In genomic region chr6:82913336-82914247, GRCm38 (mm10) we compare ENCODE assay signal across 8 mouse cellular contexts. TPM values are rescaled to one million over a fixed set of nuclear protein-coding genes. Genes with fewer than 3 reads are reported as not detected.
DNase-seq lines count a peak whose midpoint lies in the region; ATAC-seq lines count a peak whose summit lies in the region.
"Had no signal": no experiment of that assay in that cellular context is flagged by ENCODE, and none has a peak within 500 bp of the region (broad histone marks: within the 10 kb centered on the region; RNA-seq: fewer than 3 reads in every experiment).

No protein-coding gene starts in this region.

- no peak; the same call in 1 of the 2 replicates for ATAC-seq in liver, embryonic 16.5 days (ENCODE audit: low read depth)

- no peaks in the 10 kb centered on the region for H3K36me3 ChIP-seq in liver, embryonic 16.5 days (ENCODE audit: control insufficient read depth, insufficient read depth)
- H3K36me3 ChIP-seq: stomach, embryonic 15.5 days had no signal

- H3K9ac ChIP-seq in liver, embryonic 16.5 days (ENCODE audit: low read depth, low read length) = no peak overlapping the region
- H3K9ac ChIP-seq: stomach, embryonic 15.5 days had no signal

- H3K4me2 ChIP-seq in liver, embryonic 16.5 days (ENCODE audit: low read depth, low read length) = peak overlapping the region; percentile 8; the same call in 1 of the 2 replicates
- H3K4me2 ChIP-seq: stomach, embryonic 15.5 days had no signal

- H3K4me1 ChIP-seq in liver, embryonic 16.5 days (ENCODE audit: control insufficient read depth, low read depth, low read length) = no peaks in the 10 kb centered on the region; the same call in 1 of the 2 replicates
- H3K4me1 ChIP-seq: stomach, embryonic 15.5 days had no signal

- no peaks in the 10 kb centered on the region for H3K27me3 ChIP-seq in liver, embryonic 16.5 days (ENCODE audit: control insufficient read depth, insufficient read depth, low read depth, low read length)
- H3K27me3 ChIP-seq: stomach, embryonic 15.5 days had no signal

- intact Hi-C loops in left cerebral cortex, postnatal 4 days (cut with DNase I) = no loop called here

- WGBS in liver, embryonic 16.5 days (ENCODE audit: insufficient replicate concordance) = 31% methylated on average over 28 of the region's 28 CpGs

- no peak overlapping the region for H3K27ac ChIP-seq in liver, embryonic 16.5 days (ENCODE audit: low read length)
- H3K27ac ChIP-seq: stomach, embryonic 15.5 days had no signal

- DNase-seq in left cerebral cortex, postnatal 4 days = peak; percentile 8
- no peak for DNase-seq in left cerebral cortex, adult 18-20 months (ENCODE audit: low spot score in 2 of 2)
- peak; percentile 45 for DNase-seq in ZHBTc4 (ENCODE audit: low read depth, low spot score)
- DNase-seq in thymus, postnatal 10 days (ENCODE audit: low spot score in 2 of 2) = peak; percentile 71
- DNase-seq in retina, postnatal 1 day = no peak
- DNase-seq in right cerebral cortex, postnatal 10 days (ENCODE audit: low spot score in 2 of 2) = no peak

- no peaks in the 10 kb centered on the region for H3K9me3 ChIP-seq in liver, embryonic 16.5 days (replicated peaks; ENCODE audit: control insufficient read depth, low read length)
- H3K9me3 ChIP-seq: stomach, embryonic 15.5 days had no signal

- no peak overlapping the region; the same call in 1 of the 2 replicates for H3K4me3 ChIP-seq in liver, embryonic 16.5 days (ENCODE audit: low read depth, low read length)
- H3K4me3 ChIP-seq: stomach, embryonic 15.5 days had no signal

RNA-seq across cellular contexts. Expression of gene Sema4f, which starts 26.0 kb away (rescaled TPM):
- 10 to 100 TPM; 51.3 to 54.0 TPM for total RNA-seq in left cerebral cortex, postnatal 4 days (2021)
- total RNA-seq in left cerebral cortex, adult 18-20 months (2021) = 10 to 100 TPM; 37.8 to 41.2 TPM
- 0.06 and 0.11 TPM in 2 replicates for polyA plus RNA-seq in liver, embryonic 16.5 days (2015; fragmentation: Nextera tagmentation; extraction: Ambion mirVana)

RNA-seq across cellular contexts. Expression of gene M1ap, which starts 33.1 kb away (rescaled TPM):
- total RNA-seq in left cerebral cortex, postnatal 4 days (2021) = under 1 TPM in 1 of 2 experiments, not detected in 1; 0.44 TPM
- total RNA-seq in left cerebral cortex, adult 18-20 months (2021) = not detected
- polyA plus RNA-seq in liver, embryonic 16.5 days (2015; fragmentation: Nextera tagmentation; extraction: Ambion mirVana) = 11.6 and 12.7 TPM in 2 replicates

Comparison
In these comparisons a context has a peak if more than half of its experiments do, and no peak if none do; other contexts are left out.
1. DNase-seq: peak in left cerebral cortex, postnatal 4 days (single experiment), ZHBTc4 (single experiment) and thymus, postnatal 10 days (2 of 2); none in left cerebral cortex, adult 18-20 months (0 of 2), retina, postnatal 1 day (single experiment) and right cerebral cortex, postnatal 10 days (0 of 2).